11 mouse cellular contexts compared by ENCODE assay signal in genomic region chr9:71805646-71806421, GRCm38 (mm10). TPM values are rescaled to one million over a fixed set of nuclear protein-coding genes. Genes with fewer than 3 reads are reported as not detected.
DNase-seq lines count a peak whose midpoint lies in the region; ATAC-seq and TF ChIP-seq lines count a peak whose summit lies in the region.
"Had no signal": no experiment of that assay in that cellular context is flagged by ENCODE, and none has a peak within 500 bp of the region (broad histone marks: within the 10 kb centered on the region; RNA-seq: fewer than 3 reads in every experiment).

No protein-coding gene starts in this region.

- peak; percentile 56 for DNase-seq in adrenal gland, adult 2 months
- DNase-seq in adrenal gland, adult 18-20 months (ENCODE audit: low spot score in 2 of 2) = no peak
- no peak for DNase-seq in hindbrain, embryonic 10.5 days (ENCODE audit: low spot score)
- peak; percentile 81 for DNase-seq in midbrain, embryonic 11.5 days (ENCODE audit: low spot score, missing footprints)
- no peak for DNase-seq in urinary bladder, postnatal 10 days (ENCODE audit: low spot score)

- H3K9ac ChIP-seq in hindbrain, embryonic 16.5 days (ENCODE audit: low read depth, low read length) = no peak overlapping the region
- H3K9ac ChIP-seq in midbrain, embryonic 11.5 days (ENCODE audit: low read length) = no peak overlapping the region
- H3K9ac ChIP-seq in midbrain, embryonic 15.5 days = no peak overlapping the region
- H3K9ac ChIP-seq: limb, embryonic 13.5 days; liver, embryonic 14.5 days had no signal

- H3K79me2 ChIP-seq in myocyte (ENCODE audit: control insufficient read depth, insufficient read depth) = no peaks in the 10 kb centered on the region

- peaks cover 19% of the 10 kb centered on the region for H3K4me1 ChIP-seq in hindbrain, embryonic 10.5 days (replicated peaks)
- H3K4me1 ChIP-seq in hindbrain, embryonic 16.5 days (ENCODE audit: control insufficient read depth, insufficient read depth, low read depth, low read length) = peaks cover 3% of the 10 kb centered on the region; the same call in 1 of the 2 replicates
- H3K4me1 ChIP-seq in midbrain, embryonic 11.5 days (ENCODE audit: control insufficient read depth, insufficient read depth, low read length) = no peaks in the 10 kb centered on the region
- H3K4me1 ChIP-seq in midbrain, embryonic 15.5 days = no peaks in the 10 kb centered on the region

- WGBS in hindbrain, embryonic 10.5 days = 49% methylated on average over 6 of the region's 6 CpGs
- WGBS in hindbrain, embryonic 16.5 days = 80% methylated on average over 6 of the region's 6 CpGs
- 70% methylated on average over 6 of the region's 6 CpGs for WGBS in midbrain, embryonic 11.5 days
- 72% methylated on average over 6 of the region's 6 CpGs for WGBS in midbrain, embryonic 15.5 days

- H3ac ChIP-seq in myocyte (ENCODE audit: control insufficient read depth, insufficient read length) = no peak overlapping the region

- H3K9me3 ChIP-seq in hindbrain, embryonic 10.5 days = no peaks in the 10 kb centered on the region
- H3K9me3 ChIP-seq in hindbrain, embryonic 16.5 days (ENCODE audit: control insufficient read depth, low read length) = no peaks in the 10 kb centered on the region
- no peaks in the 10 kb centered on the region for H3K9me3 ChIP-seq in midbrain, embryonic 11.5 days (ENCODE audit: control insufficient read depth, low read length)
- H3K9me3 ChIP-seq in midbrain, embryonic 15.5 days = no peaks in the 10 kb centered on the region
- H3K9me3 ChIP-seq: limb, embryonic 13.5 days had no signal

- ATAC-seq in hindbrain, embryonic 16.5 days = no peak
- ATAC-seq in midbrain, embryonic 11.5 days (ENCODE audit: low FRiP score) = 0 out of 2 replicates have a peak, but pooled peaks have one; percentile 22
- no peak for ATAC-seq in midbrain, embryonic 15.5 days (replicated peaks)

- peaks cover 8% of the 10 kb centered on the region; the same call in 1 of the 2 replicates for H3K27me3 ChIP-seq in hindbrain, embryonic 10.5 days (ENCODE audit: insufficient read depth, poor library complexity, severe bottlenecking)
- no peaks in the 10 kb centered on the region for H3K27me3 ChIP-seq in hindbrain, embryonic 16.5 days (replicated peaks; ENCODE audit: control insufficient read depth, insufficient read depth, low read length)
- no peaks in the 10 kb centered on the region; the same call in none of the 2 replicates for H3K27me3 ChIP-seq in midbrain, embryonic 11.5 days (ENCODE audit: control insufficient read depth, insufficient read depth, low read length)
- H3K27me3 ChIP-seq in midbrain, embryonic 15.5 days (replicated peaks) = no peaks in the 10 kb centered on the region
- H3K27me3 ChIP-seq in myocyte (ENCODE audit: control insufficient read depth, insufficient read depth, insufficient read length) = no peaks in the 10 kb centered on the region
- H3K27me3 ChIP-seq: limb, embryonic 13.5 days had no signal

- no peak overlapping the region for H3K4me2 ChIP-seq in hindbrain, embryonic 16.5 days (ENCODE audit: low read length)
- H3K4me2 ChIP-seq in midbrain, embryonic 11.5 days = no peak overlapping the region
- H3K4me2 ChIP-seq in midbrain, embryonic 15.5 days = no peak overlapping the region
- H3K4me2 ChIP-seq in myocyte (ENCODE audit: low read depth) = peak overlapping the region; percentile 10
- H3K4me2 ChIP-seq: limb, embryonic 13.5 days had no signal

- no peaks in the 10 kb centered on the region for H3K36me3 ChIP-seq in hindbrain, embryonic 10.5 days
- H3K36me3 ChIP-seq in hindbrain, embryonic 16.5 days (ENCODE audit: control insufficient read depth, insufficient read depth, low read length) = no peaks in the 10 kb centered on the region
- no peaks in the 10 kb centered on the region for H3K36me3 ChIP-seq in midbrain, embryonic 11.5 days (ENCODE audit: control insufficient read depth, insufficient read depth, low read length)
- H3K36me3 ChIP-seq in midbrain, embryonic 15.5 days (replicated peaks) = no peaks in the 10 kb centered on the region
- no peaks in the 10 kb centered on the region for H3K36me3 ChIP-seq in myocyte (ENCODE audit: control insufficient read depth, insufficient read depth)
- H3K36me3 ChIP-seq: limb, embryonic 13.5 days had no signal

- H3K27ac ChIP-seq in hindbrain, embryonic 10.5 days = peak overlapping the region; percentile 60
- no peak overlapping the region for H3K27ac ChIP-seq in hindbrain, embryonic 16.5 days (ENCODE audit: low read depth, low read length)
- H3K27ac ChIP-seq in midbrain, embryonic 11.5 days (ENCODE audit: low read depth, low read length) = no peak overlapping the region
- no peak overlapping the region for H3K27ac ChIP-seq in midbrain, embryonic 15.5 days
- H3K27ac ChIP-seq: limb, embryonic 13.5 days; liver, embryonic 14.5 days had no signal

- no peak for TF ChIP-seq POLR2A in myocyte (IDR thresholded peaks at IDR 0.05; ENCODE audit: insufficient read length, low read depth)

- no peak overlapping the region for H3K4me3 ChIP-seq in hindbrain, embryonic 10.5 days
- no peak overlapping the region for H3K4me3 ChIP-seq in hindbrain, embryonic 16.5 days (ENCODE audit: low read length)
- H3K4me3 ChIP-seq in midbrain, embryonic 11.5 days (ENCODE audit: low read depth, low read length) = no peak overlapping the region
- H3K4me3 ChIP-seq in midbrain, embryonic 15.5 days = no peak overlapping the region
- no peak overlapping the region for H3K4me3 ChIP-seq in myocyte
- H3K4me3 ChIP-seq: limb, embryonic 13.5 days had no signal

TF ChIP-seq in myocyte, 11 proteins besides CTCF, POLR2A, EP300 and RAD21:
- TF ChIP-seq USF1 (IDR thresholded peaks at IDR 0.05; ENCODE audit: low read depth) (no peak), CEBPB (IDR thresholded peaks at IDR 0.05; ENCODE audit: insufficient read depth, poor library complexity, severe bottlenecking) (no peak), SRF (IDR thresholded peaks at IDR 0.05; ENCODE audit: control insufficient read depth, insufficient read length, low read depth) (no peak), MYOG (IDR thresholded peaks at IDR 0.05; ENCODE audit: control insufficient read depth in 1 of 3, insufficient read depth in 1 of 3, insufficient read length in 2 of 3, low read depth in 2 of 3) (no peak), POLR2AphosphoS2 (IDR thresholded peaks at IDR 0.05; ENCODE audit: insufficient read length, low read depth) (no peak), MAX (IDR thresholded peaks at IDR 0.05; ENCODE audit: low read depth) (no peak), MYOD1 (IDR thresholded peaks at IDR 0.05; ENCODE audit: control insufficient read depth in 1 of 3, insufficient read length in 2 of 3, low read depth in 2 of 3) (no peak), TCF12 (IDR thresholded peaks at IDR 0.05; ENCODE audit: insufficient read depth, poor library complexity, severe bottlenecking) (no peak), E2F4 (IDR thresholded peaks at IDR 0.05; ENCODE audit: insufficient read depth) (no peak), TCF3 (IDR thresholded peaks at IDR 0.05; ENCODE audit: insufficient read length, low read depth) (no peak)

RNA-seq across cellular contexts. Expression of gene Cgnl1, which starts 34.4 kb away (rescaled TPM):
- total RNA-seq in adrenal gland, adult 2 months (2021) = 10 to 100 TPM; 91.4 to 99.0 TPM
- 9.6 and 10.4 TPM in 2 replicates for polyA plus RNA-seq in adrenal gland, adult 2 months (2012; rRNA removed)
- total RNA-seq in adrenal gland, adult 18-20 months (2021) = 100 to 1,000 TPM in 1 of 2 experiments, 10 to 100 TPM in 1; 92.4 to 105 TPM
- polyA plus RNA-seq in hindbrain, embryonic 10.5 days (2016; fragmentation: Nextera tagmentation; extraction: Ambion mirVana) = 5.7 and 6.7 TPM in 2 replicates
- polyA plus RNA-seq in hindbrain, embryonic 16.5 days (2015; fragmentation: Nextera tagmentation; extraction: Ambion mirVana) = 7.0 and 7.1 TPM in 2 replicates
- 4.2 and 4.6 TPM in 2 replicates for polyA plus RNA-seq in midbrain, embryonic 11.5 days (2014; fragmentation: Nextera tagmentation; extraction: Ambion mirVana)
- 5.9 and 6.2 TPM in 2 replicates for polyA plus RNA-seq in midbrain, embryonic 15.5 days (2015; fragmentation: Nextera tagmentation; extraction: Ambion mirVana)
- polyA plus RNA-seq in myocyte (2012; fragmentation: generic; extraction: Trizol) = 3.7 TPM
- total RNA-seq: megakaryocyte-erythroid progenitor cell, adult 5-6 weeks had no signal

Comparison
In these comparisons a context has a peak if more than half of its experiments do, and no peak if none do; other contexts are left out.
1. DNase-seq: peak in adrenal gland, adult 2 months (single experiment) and midbrain, embryonic 11.5 days (single experiment); none in adrenal gland, adult 18-20 months (0 of 2), hindbrain, embryonic 10.5 days (single experiment) and urinary bladder, postnatal 10 days (single experiment).